Mouse (Mus musculus): ENCODE measurements around the gene Elmo1.

Gene Elmo1

DNA sequence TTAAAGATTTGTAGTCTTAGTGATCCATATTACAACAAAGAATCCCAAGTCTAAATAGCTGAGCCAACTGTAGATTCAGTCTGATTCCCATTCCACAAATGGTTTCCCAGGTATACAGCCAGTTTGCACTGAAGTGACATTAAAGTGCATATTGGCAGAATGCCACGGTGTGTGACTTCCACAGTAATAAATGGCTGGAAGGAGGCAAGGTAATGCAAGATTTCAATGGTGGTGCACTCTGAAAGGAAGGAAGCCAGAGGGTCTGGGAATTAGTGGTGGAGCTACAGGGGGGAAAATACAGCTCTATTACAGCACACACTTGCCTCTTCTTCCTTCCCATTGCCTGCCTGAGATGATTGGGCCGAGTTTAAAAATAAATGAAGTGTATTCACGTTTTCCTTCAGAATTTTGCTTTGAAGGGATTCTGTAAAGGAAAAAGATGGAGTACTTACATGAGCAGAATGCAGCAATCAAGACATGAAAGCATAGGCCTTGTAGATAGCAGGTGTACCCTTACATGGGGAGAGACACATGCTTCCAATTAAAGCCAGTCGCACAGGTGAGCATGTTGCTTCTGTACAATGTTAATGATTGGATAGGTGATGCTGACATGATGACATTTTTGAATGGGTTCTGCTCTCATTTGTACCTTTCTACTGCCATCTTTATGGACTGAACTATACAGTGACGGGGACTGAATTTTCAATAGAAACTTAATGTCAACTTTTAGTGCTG is 400.6 kb downstream of the Elmo1 start:
- no peak for DNase-seq

DNA sequence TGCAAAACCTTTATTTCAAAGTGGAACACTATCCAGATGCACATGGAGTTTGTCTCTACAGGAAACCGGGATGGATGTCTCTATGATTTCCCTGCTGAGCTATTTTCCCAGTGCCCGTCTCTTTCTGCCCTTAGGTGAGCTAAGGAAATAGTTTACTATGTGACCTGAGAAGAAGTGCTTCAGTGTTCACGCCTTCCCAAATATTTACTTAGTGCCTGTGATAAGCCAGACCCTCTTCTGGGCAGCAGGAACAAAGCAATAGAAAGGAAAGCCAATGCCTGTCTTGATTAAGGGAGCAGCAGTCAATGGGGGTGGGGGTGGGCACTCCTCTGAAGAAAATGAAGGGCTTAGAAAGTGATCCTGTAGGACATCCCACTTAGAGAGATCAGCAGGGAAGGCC is 401.3 kb downstream of the Elmo1 start:
- no peak for DNase-seq

DNA sequence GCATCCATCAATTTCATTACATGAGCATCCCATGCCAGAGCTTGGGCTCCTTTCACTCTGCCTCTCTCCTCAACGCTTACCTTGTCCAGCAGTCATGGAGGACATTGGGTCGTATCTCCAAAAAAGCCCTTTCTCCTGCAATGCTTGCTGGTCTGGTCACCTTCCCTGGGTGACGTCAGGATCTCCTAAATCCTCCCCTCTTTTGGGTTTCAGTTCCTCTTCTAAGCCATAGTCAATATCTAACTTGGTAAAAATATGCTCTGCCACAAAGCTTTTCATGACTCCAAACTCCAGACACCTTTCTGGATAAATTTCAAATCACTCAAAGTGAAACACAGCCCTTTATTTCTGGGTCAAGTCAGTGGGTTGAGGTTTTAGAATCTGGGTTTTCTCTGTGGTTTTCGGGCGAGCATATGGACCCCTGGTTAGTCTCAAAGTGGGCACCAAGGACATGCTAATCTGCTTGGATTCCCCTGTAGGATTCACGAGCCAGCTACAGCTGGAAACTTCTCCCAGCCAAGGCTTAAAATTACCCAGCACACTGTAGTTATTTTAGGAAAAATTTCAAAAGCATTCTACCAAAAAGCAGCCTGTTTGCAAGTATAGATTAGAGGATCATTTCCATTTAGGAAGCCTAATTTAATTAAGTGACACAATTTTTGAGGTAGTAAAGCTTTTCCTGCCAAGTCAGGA is 403.8 kb downstream of the Elmo1 start:
- no peak for DNase-seq

DNA sequence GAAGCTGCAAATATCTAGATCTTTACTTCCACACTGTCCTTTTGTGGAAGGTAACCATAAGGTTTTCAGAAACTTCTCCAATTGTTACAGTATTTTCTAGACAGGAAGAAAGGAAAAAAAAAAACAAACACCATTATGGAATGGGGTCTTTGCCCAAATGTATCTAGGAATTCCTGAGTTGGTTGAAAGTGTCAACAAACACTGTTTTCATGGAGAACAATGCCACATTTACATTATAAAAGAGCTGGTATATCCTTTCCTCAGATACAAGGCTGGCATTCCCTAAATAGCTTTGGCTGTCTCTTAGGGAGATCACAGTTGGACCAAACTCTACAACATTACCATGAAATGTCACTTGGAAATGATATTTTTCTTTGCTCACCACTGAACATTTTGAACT is 411.5 kb downstream of the Elmo1 start:
- no peak for DNase-seq

DNA sequence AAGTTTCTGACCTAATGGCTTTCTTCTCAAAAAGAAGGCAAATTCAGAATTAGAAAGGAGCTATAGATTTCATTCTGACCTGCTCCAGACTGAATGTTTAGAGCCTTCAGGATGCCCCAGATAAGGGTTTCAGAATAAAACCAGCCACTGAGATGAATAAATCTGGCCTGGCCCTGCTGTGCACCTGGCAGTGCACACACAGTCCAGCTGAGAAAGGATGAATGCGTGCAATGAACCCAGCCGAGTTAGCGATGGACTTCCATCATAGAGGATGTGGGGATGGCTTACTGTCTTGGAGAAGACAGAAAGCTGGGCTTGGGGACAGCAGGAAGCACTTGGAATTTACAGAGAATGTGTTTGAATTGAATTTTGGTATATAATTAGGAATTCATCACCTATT is 413.0 kb downstream of the Elmo1 start:
- DNase-seq: no peak

DNA sequence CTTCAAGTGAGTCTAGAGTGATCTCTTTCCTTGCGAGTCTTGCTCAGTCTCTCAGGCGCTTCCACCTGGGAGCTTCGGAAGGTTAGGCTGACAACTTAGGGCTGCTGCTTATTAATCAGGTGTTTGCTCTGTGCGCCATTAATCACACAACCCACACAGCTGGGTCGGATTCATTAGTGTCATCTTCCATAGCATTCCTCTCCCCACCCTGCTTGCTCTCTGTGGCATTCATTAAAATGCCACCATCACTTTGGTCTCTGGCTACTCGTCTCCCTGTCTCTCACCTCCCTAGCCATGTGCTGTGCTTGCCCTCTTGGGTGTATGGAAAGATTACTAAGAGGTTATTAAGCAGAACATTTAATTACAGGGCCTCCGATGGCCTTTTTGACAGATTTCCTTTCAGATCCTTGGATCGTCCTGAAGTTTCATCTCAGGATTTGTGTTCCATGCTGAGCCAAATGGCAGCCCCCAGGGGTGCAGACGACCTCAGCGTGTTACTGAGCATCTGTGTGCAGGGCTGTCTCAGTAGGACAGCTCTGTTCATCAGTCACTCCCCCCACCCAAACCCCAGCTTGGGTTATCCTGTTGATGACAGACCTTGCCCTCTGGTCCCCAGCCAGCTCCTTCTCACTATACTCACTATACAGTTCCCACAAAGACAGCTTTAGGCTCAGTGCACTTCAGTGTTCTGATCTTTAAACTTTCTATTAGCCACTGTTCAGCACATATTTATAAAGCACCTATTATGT is 417.2 kb downstream of the Elmo1 start:
- no peak for DNase-seq

DNA sequence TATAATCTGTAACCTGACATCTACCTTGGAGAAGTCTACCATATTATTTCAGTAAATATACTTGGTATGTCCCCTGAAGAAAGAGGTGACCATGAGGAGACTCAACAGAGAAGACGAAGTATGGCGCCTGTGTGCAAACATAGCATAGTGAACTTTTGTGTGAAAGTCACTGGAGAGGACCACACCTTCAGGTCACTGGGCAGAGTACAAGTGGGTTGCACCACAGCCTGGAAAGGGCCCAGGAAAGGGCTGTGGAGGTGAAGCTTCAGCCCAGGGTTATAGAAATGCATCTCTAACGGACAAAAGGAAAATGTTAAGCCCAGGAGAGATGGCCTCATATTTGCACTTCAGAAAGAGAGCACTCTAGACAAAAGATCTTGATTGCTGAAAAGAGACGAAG is 420.6 kb downstream of the Elmo1 start:
- no peak for DNase-seq

DNA sequence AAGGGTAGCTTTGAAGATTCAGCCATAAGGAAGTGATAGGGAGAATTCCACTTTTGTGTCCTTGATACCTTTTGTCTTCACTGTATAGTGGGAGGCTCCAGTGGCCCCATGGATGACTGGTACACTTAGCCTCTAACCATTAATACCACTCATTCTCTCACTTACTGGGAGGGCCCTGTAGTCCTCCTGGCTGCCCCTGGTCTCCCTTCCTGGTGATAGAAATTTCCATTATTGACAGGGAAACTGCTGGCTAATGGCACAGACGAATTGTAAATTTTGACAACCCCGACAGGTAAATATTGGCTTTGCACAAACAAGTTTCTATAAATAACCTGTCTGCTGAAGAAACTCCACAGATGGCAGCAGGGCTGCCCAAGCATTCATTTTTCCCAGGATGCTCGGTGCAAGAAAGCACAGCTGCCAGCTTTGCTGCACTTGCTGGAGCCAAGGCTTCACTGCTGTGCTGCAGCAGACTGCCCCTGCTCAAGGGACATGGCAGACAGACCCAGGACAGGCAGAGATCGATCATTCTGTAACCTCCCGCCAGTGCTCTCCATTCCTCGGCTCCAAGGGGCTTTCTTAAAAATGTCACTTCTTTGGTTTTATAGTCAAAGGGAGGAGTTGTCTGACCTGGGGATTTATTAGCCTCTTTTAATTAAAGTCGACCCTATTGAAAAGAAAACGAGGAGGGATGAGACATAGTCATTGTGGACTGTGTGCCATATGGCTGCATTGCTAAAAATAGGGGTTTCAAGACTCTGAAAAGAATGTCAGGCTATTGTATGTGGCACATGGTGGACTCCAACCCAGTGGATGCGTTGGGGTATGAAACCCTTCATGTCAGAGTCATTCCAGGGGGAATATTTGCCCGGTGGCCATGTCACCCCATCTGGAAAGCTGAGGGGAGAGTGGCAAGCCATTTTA is 422.2 kb downstream of the Elmo1 start:
- no peak for DNase-seq

DNA sequence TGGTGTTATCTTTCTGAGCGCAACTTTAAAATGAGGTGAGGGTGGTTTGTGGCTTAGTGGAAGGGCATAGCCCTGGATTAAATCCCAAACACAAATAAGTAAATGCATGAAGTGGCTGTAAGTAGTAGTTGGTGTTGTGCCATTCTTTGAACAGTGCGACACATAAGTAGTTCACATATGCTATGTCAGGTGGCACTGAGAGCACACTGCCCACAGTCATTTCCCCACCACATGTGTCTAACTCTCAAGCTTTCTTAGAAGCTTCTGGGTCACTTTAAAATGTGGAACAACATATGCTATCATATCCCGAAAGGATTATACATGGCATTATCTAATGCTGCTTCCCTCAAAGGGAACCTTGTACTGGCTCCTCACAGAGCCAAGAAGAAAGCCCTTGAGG is 424.3 kb downstream of the Elmo1 start:
- DNase-seq: no peak

DNA sequence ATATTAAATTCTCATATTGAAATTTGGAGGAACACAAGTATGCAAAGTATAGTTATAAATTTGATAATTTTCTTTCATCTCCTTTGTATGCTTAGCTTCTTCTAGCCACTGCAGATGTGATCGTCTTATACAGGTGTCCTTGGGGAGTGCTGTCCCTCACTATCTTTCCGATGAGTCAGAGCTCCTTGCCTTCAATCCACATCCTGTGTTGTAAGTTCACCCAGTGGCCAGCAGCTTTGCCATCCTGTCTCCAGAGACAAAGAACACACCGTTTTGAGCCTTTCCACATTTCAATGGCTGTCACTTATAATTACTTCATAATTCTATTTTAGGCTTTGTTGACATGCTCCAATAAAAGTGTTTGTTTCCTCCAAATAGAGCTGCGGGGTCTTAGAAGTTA is 425.7 kb downstream of the Elmo1 start:
- DNase-seq: no peak

DNA sequence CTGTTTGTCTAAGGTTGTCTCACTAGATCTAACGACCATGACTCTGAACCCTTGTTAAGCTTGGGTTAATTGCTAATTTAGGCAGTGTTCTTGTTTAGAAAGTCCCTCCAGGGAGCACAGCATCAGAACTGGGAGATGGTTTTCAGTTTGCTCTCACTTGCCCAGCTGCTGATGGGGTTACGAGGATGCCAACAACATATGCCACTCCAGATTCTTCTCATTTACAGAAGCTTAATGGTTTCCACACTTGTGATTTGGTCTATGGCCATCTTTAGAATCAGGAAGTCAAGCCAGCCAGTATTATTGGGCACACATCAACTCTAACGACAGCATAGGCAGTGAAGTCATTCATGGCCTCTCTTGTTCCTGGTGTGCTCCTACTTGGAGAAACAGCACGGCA is 427.3 kb downstream of the Elmo1 start:
- no peak for DNase-seq

DNA sequence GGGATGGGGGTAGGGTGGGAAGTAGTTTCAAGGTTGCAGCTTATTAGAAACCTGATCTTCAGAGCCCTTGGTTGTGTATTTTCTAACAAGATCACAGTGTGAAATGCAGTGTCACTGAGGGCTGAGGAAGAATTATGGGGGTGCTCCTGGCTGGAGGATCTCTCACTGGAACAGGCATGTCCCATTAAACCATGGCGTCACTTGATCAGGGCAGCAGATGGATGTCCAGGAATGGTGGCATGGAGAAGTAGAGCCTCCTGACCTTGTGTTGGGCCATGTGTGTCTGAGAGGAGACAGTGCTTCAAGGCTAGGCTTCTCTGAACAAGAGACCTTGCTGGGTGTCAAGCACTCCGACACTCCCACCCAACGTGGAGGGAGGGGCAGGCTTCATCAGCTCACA is 431.1 kb downstream of the Elmo1 start:
- no peak for DNase-seq

DNA sequence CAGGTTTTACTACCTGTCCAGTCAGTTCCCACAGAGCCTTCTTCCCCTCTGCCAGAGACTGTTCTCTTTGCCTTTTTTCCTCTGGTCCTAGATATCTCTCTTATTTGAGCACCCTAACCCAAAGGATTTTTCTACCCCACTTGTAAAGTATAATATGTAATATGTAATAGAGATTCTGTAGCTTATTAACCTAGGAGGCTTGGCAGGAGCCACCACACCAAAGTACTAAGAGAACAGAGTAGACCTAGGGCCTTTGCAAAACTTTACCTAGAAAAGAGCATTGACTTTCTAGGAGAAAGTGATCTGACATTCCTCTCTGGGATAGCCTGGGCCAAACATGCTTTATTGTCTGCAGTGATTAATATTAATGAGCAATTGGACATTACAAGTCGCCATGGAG is 433.3 kb downstream of the Elmo1 start:
- no peak for DNase-seq

DNA sequence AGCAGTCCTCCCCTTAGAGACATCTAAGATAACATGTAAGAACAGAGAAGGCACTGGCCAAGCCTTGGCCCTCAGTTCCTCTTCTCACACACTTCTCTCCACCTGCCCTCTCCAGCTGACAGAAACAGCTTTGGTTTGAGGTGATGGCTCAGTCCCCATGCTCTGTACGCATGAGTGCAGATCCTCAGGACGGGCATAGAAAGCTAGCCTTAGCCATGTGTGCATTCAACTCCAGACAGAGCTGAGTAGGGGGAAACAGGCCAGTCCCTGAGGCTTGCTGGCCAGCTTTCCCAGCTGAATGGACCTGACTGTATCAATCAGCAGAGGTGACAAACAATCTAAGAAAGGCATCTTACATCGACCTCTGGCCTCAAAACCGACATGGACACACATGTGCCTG is 435.4 kb downstream of the Elmo1 start:
- DNase-seq: no peak

DNA sequence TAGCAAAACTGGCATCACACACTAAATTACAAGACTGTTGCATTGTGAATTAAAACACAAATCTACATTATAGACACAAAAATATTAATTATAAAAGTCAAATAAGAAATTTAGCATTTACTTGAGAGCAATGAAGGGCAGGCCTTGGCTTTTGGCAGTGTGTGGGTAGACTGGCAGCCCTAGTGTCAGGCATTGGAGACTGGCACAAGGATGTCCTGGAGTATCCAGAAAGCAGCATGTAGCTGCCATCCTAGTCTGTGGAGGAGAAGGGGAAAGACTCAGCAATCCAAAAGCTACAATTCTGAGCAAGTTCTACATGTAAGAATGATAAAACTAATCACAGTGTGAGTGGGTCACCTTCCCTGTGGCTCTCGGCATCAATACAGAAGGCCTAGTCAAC is 446.7 kb downstream of the Elmo1 start:
- no peak for DNase-seq

DNA sequence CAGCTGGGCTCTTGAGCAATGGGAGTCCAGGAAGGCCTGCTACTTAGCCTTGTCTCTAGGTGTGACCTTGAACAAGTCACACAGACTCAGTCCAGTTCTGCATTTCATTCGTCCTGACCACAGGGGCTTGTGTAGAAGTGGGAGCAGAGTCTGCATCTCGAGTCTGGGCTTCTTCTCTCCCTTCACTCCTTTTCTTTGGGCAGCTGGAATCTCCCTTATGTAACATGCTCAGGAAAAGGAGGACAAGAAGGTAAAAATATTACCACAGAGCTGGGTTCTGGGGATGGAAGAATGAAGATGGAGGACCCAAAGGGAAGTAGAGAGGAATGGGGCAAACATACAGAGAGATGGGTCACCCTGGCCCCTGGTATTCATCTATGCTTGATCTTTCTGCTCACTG is 447.1 kb downstream of the Elmo1 start:
- DNase-seq: no peak

DNA sequence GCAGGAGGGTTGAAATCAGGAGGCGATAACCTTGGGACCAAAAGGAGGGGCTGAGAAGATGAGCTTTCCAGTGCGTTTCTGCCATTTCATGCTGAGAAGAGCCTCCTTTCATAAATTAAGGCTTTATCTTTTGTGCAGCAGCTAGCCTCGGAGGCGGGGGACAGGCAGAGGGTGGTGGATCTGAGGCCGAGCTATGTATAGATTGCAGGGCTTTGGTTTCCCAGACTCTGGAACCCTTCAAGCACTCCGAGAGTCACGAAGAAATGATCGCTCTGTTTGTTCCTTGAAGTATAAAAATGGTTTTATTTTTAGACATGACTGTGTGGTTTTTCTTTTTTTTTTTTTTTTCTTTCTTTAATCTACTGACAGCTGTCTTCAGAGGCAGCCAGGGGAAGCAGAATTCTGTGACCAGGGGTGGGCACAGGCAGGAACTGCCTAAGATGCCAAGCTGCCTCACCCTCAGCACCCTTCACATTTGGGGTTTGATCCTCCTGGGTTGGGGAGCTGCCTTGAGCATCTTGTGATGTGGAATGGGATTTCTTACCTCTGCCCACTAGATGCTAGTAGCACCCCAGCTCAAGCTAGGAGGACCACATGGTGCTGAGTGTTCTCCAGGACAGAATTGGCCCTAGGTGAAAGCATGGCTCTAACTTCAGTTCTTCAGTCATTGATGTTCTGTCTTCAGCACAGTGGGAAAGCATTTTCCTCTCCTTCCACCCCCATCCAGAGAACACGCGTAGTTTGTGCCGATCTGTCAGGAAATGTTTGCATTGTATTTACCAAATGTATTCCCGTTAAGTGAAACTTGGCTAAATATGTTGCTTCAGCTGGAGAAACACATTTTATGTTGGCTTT is 448.0 kb downstream of the Elmo1 start:
- no peak for DNase-seq

DNA sequence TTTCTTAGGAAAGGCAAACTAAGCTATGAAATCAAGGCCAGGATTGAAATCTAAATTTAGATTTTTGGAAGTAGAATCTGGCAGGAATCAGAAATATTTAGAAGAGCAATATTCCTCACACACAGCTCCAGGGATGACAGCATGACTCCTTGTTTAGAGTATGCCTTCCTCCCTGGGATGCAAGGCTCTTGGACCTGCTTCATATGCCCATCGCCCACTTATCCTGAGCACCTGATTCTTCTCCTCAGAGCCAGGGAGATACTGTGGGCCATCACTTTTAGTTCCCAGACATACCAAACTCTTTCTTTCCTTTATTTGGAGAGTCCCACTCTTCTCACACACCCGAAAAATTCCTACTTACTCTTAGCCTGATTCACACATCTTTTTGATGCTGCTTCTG is 449.2 kb downstream of the Elmo1 start:
- DNase-seq: no peak

DNA sequence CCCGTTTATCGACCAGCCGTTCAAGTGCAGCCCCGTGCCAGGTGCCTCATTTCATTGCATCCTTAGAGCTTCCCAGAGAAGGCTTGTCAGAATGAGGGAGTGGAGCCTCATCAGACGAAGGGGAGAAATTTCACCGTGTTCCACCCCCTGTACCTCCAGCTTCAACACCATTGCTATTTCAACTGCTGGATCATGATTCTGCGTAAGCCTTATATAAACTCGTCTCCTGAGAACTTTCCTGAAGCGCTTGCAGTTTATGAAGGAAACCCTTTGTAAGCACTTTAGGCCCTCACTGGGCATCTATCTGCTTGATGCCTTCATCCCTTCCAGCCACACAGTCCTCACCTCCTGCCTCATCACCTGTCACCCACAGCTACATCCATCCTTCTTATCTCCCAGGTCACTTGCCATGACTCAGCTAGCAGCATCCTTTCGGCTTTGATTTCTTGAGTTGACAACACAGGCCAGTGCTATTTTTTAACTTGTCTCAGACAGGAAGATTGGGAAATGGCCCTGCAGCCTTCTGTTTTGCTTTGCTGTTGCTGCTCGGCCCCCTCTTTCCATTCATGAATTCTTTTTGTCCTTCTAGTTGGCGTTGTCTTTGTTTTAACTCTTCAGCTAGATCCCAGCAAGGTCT is 456.3 kb downstream of the Elmo1 start:
- no peak for DNase-seq

DNA sequence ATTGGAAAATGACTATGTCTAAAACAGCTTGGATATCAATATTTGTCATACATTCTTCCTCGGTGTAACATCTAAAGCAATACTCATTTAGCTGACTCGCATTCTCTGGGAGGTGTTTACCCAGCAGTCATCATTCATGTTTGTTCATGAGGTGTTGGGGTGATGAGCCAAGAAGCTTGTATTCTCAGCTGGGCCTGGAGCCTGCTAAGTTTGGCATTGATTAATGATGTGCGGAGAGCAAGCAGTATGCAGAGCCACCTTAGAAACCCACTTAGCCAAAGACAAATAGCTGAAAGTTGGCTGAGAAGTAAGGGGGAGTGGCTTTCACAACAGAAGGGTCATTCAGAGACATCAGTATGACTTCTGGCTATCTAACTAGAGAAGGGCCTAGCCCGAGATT is 459.6 kb downstream of the Elmo1 start:
- no peak for DNase-seq

DNA sequence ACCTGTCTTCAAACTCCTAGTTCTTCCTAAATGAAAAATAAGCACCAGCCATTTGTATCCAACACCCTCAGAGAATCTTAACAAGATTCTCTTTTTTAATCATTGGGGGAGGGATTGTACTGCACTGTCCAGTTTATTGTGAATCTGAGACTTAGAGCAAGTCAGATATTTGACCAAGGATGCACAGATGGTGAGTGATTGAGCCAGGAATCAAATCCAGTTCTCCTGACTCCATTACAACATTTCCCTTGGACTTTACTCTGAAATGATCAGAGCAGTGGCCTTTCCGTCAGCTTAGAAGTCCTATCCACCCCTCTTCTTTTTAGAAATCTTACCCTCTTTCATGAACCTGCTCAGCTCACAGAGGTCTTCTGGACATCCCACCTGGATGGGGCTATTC is 461.2 kb downstream of the Elmo1 start:
- DNase-seq: no peak
